Mouse (Mus musculus): Measurements from ENCODE around the gene Cyfip1. TPM values are rescaled to one million over a fixed set of nuclear protein-coding genes. Genes with fewer than 3 reads are reported as not detected.
"Not testable (repeated sequence)": the region's sequence is repeated elsewhere in the genome, so short reads cannot be mapped to it uniquely, and the experiment has no call there.

The Cyfip1 gene
- polyA plus RNA-seq, 1 experiment from 2014 or later: 94.7 TPM

- H3K4me2 ChIP-seq (replicated peaks): no peak overlapping the region
- ATAC-seq: no peak
- H3K4me3 ChIP-seq (replicated peaks): no peak overlapping the region
- peaks cover 26% of the 10 kb centered on the region for H3K36me3 ChIP-seq
- 97% methylated on average over 1 of the region's 1 CpGs for WGBS
- H3K27me3 ChIP-seq (replicated peaks): no peaks in the 10 kb centered on the region
- no peaks in the 10 kb centered on the region for H3K9me3 ChIP-seq
- H3K4me1 ChIP-seq (replicated peaks): no peaks in the 10 kb centered on the region
- no peak overlapping the region for H3K27ac ChIP-seq
- H3K9ac ChIP-seq: no peak overlapping the region
Measured at GRCm38 (mm10) chr7:55909519-55909918, 68.0 kb downstream of the Cyfip1 start.

GRCm38 (mm10) chr7:55910356-55910755 is 68.8 kb downstream of the Cyfip1 start:
- no peak for ATAC-seq
- Histone ChIP-seq H3K27ac (no peak overlapping the region), H3K27me3 (replicated peaks) (no peaks in the 10 kb centered on the region), H3K4me2 (replicated peaks) (no peak overlapping the region), H3K4me3 (replicated peaks) (no peak overlapping the region), H3K9me3 (no peaks in the 10 kb centered on the region), H3K9ac (no peak overlapping the region), H3K36me3 (peaks cover 32% of the 10 kb centered on the region), H3K4me1 (replicated peaks) (no peaks in the 10 kb centered on the region)
- WGBS: 63% methylated on average over 2 of the region's 2 CpGs

GRCm38 (mm10) chr7:55911371-55911770 is 69.8 kb downstream of the Cyfip1 start:
- Histone ChIP-seq H3K27me3 (replicated peaks) (no peaks in the 10 kb centered on the region), H3K4me1 (replicated peaks) (no peaks in the 10 kb centered on the region), H3K27ac (0 out of 2 replicates have a peak overlapping the region, but pooled peaks have one; percentile 6), H3K4me2 (replicated peaks) (no peak overlapping the region), H3K9ac (no peak overlapping the region), H3K36me3 (peaks cover 31% of the 10 kb centered on the region), H3K4me3 (replicated peaks) (no peak overlapping the region), H3K9me3 (no peaks in the 10 kb centered on the region)
- peak; percentile 79 for ATAC-seq
- 78% methylated on average over 8 of the region's 8 CpGs for WGBS

GRCm38 (mm10) chr7:55912118-55912517 is 70.6 kb downstream of the Cyfip1 start:
- H3K27ac ChIP-seq: peak overlapping the region; percentile 6; the same call in 1 of the 2 replicates
- peaks cover 31% of the 10 kb centered on the region for H3K36me3 ChIP-seq
- no peak overlapping the region for H3K4me2 ChIP-seq (replicated peaks)
- H3K9ac ChIP-seq: no peak overlapping the region
- WGBS: 92% methylated on average over 5 of the region's 5 CpGs
- H3K4me1 ChIP-seq (replicated peaks): no peaks in the 10 kb centered on the region
- no peaks in the 10 kb centered on the region for H3K27me3 ChIP-seq (replicated peaks)
- no peaks in the 10 kb centered on the region for H3K9me3 ChIP-seq
- peak; percentile 57 for ATAC-seq
- no peak overlapping the region for H3K4me3 ChIP-seq (replicated peaks)

GRCm38 (mm10) chr7:55918365-55918764 is 76.8 kb downstream of the Cyfip1 start:
- not testable (repeated sequence) for H3K4me1 ChIP-seq (replicated peaks); H3K9me3 ChIP-seq; H3K27ac ChIP-seq; H3K4me3 ChIP-seq (replicated peaks); H3K9ac ChIP-seq; ATAC-seq; H3K27me3 ChIP-seq (replicated peaks); H3K4me2 ChIP-seq (replicated peaks)
- 94% methylated on average over 11 of the region's 11 CpGs for WGBS
- H3K36me3 ChIP-seq: peaks cover 26% of the 10 kb centered on the region

GRCm38 (mm10) chr7:55927262-55927661 is 85.7 kb downstream of the Cyfip1 start:
- Histone ChIP-seq H3K27ac (no peak overlapping the region), H3K4me1 (replicated peaks) (no peaks in the 10 kb centered on the region), H3K4me3 (replicated peaks) (no peak overlapping the region), H3K4me2 (replicated peaks) (no peak overlapping the region), H3K27me3 (replicated peaks) (no peaks in the 10 kb centered on the region), H3K9ac (no peak overlapping the region), H3K9me3 (no peaks in the 10 kb centered on the region), H3K36me3 (peaks cover 14% of the 10 kb centered on the region; the same call in 1 of the 2 replicates)
- 92% methylated on average over 4 of the region's 4 CpGs for WGBS
- ATAC-seq: no peak

GRCm38 (mm10) chr7:55928649-55929048 is 87.1 kb downstream of the Cyfip1 start:
- H3K27ac ChIP-seq: no peak overlapping the region
- H3K36me3 ChIP-seq: 0 out of 2 replicates have a peak, but pooled peaks cover 14% of the 10 kb centered on the region
- ATAC-seq: no peak; the same call in 1 of the 2 replicates

GRCm38 (mm10) chr7:55935025-55935424 is 93.5 kb downstream of the Cyfip1 start:
- no peak overlapping the region for H3K4me3 ChIP-seq (replicated peaks)
- ATAC-seq: peak; percentile 90
- H3K4me2 ChIP-seq (replicated peaks): no peak overlapping the region
- no peak overlapping the region for H3K27ac ChIP-seq
- WGBS: 89% methylated on average over 2 of the region's 2 CpGs
- peaks cover 5% of the 10 kb centered on the region; the same call in 1 of the 2 replicates for H3K36me3 ChIP-seq
- no peaks in the 10 kb centered on the region for H3K9me3 ChIP-seq
- H3K27me3 ChIP-seq (replicated peaks): no peaks in the 10 kb centered on the region
- no peaks in the 10 kb centered on the region for H3K4me1 ChIP-seq (replicated peaks)
- H3K9ac ChIP-seq: no peak overlapping the region

More at GRCm38 (mm10) chr7:55928649-55929048, 87.1 kb downstream of the Cyfip1 start:
- Histone ChIP-seq H3K9ac (no peak overlapping the region), H3K4me1 (replicated peaks) (no peaks in the 10 kb centered on the region), H3K4me3 (replicated peaks) (no peak overlapping the region), H3K27me3 (replicated peaks) (no peaks in the 10 kb centered on the region), H3K4me2 (replicated peaks) (no peak overlapping the region), H3K9me3 (no peaks in the 10 kb centered on the region)
- 80% methylated on average over 2 of the region's 2 CpGs for WGBS

GRCm38 (mm10) chr7:55938341-55938740 is 96.8 kb downstream of the Cyfip1 start:
- Histone ChIP-seq H3K27ac (no peak overlapping the region), H3K9me3 (no peaks in the 10 kb centered on the region), H3K27me3 (replicated peaks) (no peaks in the 10 kb centered on the region), H3K9ac (no peak overlapping the region), H3K4me2 (replicated peaks) (no peak overlapping the region), H3K36me3 (no peaks in the 10 kb centered on the region; the same call in 1 of the 2 replicates), H3K4me1 (replicated peaks) (no peaks in the 10 kb centered on the region), H3K4me3 (replicated peaks) (no peak overlapping the region)
- 87% methylated on average over 4 of the region's 4 CpGs for WGBS
- no peak for ATAC-seq

GRCm38 (mm10) chr7:55956054-55956453 is 114.5 kb downstream of the Cyfip1 start:
- Histone ChIP-seq H3K4me2 (replicated peaks) (no peak overlapping the region), H3K27me3 (replicated peaks) (no peaks in the 10 kb centered on the region), H3K9ac (no peak overlapping the region), H3K4me1 (replicated peaks) (no peaks in the 10 kb centered on the region), H3K27ac (no peak overlapping the region), H3K36me3 (peaks cover 6% of the 10 kb centered on the region; the same call in 1 of the 2 replicates), H3K4me3 (replicated peaks) (no peak overlapping the region), H3K9me3 (no peaks in the 10 kb centered on the region)
- ATAC-seq: no peak
- 97% methylated on average over 2 of the region's 2 CpGs for WGBS

- no peaks in the 10 kb centered on the region for H3K4me1 ChIP-seq (replicated peaks)
- ATAC-seq: no peak
- WGBS: 85% methylated on average over 3 of the region's 3 CpGs
Measured at GRCm38 (mm10) chr7:55957178-55957577, 115.6 kb downstream of the Cyfip1 start.

GRCm38 (mm10) chr7:55957916-55958315 is 116.4 kb downstream of the Cyfip1 start:
- H3K36me3 ChIP-seq: peaks cover 6% of the 10 kb centered on the region; the same call in 1 of the 2 replicates
- H3K4me2 ChIP-seq (replicated peaks): no peak overlapping the region
- no peaks in the 10 kb centered on the region for H3K9me3 ChIP-seq
- H3K9ac ChIP-seq: no peak overlapping the region
- no peaks in the 10 kb centered on the region for H3K27me3 ChIP-seq (replicated peaks)
- H3K27ac ChIP-seq: no peak overlapping the region
- ATAC-seq: no peak
- H3K4me1 ChIP-seq (replicated peaks): no peaks in the 10 kb centered on the region
- WGBS: 91% methylated on average over 4 of the region's 4 CpGs
- no peak overlapping the region for H3K4me3 ChIP-seq (replicated peaks)

More at GRCm38 (mm10) chr7:55957178-55957577, 115.6 kb downstream of the Cyfip1 start:
- Histone ChIP-seq H3K9me3 (no peaks in the 10 kb centered on the region), H3K9ac (no peak overlapping the region), H3K4me3 (replicated peaks) (no peak overlapping the region), H3K27me3 (replicated peaks) (no peaks in the 10 kb centered on the region), H3K27ac (no peak overlapping the region), H3K4me2 (replicated peaks) (no peak overlapping the region), H3K36me3 (peaks cover 6% of the 10 kb centered on the region; the same call in 1 of the 2 replicates)

- Histone ChIP-seq H3K4me2 (replicated peaks) (no peak overlapping the region), H3K27me3 (replicated peaks) (no peaks in the 10 kb centered on the region), H3K4me3 (replicated peaks) (no peak overlapping the region), H3K27ac (no peak overlapping the region), H3K9me3 (no peaks in the 10 kb centered on the region), H3K36me3 (no peaks in the 10 kb centered on the region), H3K9ac (no peak overlapping the region), H3K4me1 (replicated peaks) (no peaks in the 10 kb centered on the region)
- no peak for ATAC-seq
- WGBS: 97% methylated on average over 3 of the region's 3 CpGs
Measured at GRCm38 (mm10) chr7:55959801-55960200, 118.3 kb downstream of the Cyfip1 start.
